Mouse (Mus musculus) erythroblast, embryonic 14.5 days (primary cell): ENCODE measurements around the gene Gm20481. TPM values are rescaled to one million over a fixed set of nuclear protein-coding genes. Genes with fewer than 3 reads are reported as not detected.
A peak's percentile ranks its signal among the peaks of the same experiment; 100 is the strongest.
"Not testable (repeated sequence)": the region's sequence is repeated elsewhere in the genome, so short reads cannot be mapped to it uniquely, and the experiment has no call there.

Source experiments
- H3K27me3 ChIP-seq: 2 replicates; pipeline ENCODE4 v1.6.1; 2012; ENCODE audit warnings: inconsistent platforms; ENCODE audit not compliant: control insufficient read depth
- H3K36me3 ChIP-seq: 2 replicates; pipeline ENCODE4 v1.6.1; 2012; ENCODE audit warnings: mild to moderate bottlenecking, inconsistent platforms; ENCODE audit not compliant: control insufficient read depth
- H3K4me1 ChIP-seq: 2 replicates; pipeline ENCODE4 v1.6.1; 2012; ENCODE audit warnings: inconsistent platforms; ENCODE audit not compliant: control insufficient read depth
- H3K4me3 ChIP-seq: replicated peaks from 2 replicates; pipeline ENCODE3; 2012; ENCODE audit warnings: moderate library complexity, mild to moderate bottlenecking, inconsistent platforms
- H3K9me3 ChIP-seq: 2 replicates; pipeline ENCODE4 v1.6.1; 2012; ENCODE audit warnings: low read length, inconsistent platforms, mixed read lengths; ENCODE audit not compliant: control insufficient read depth
- GATA1 ChIP-seq: IDR thresholded peaks from 2 replicates; pipeline ENCODE4 v1.6.1; 2012; ENCODE audit warnings: low read length, inconsistent platforms, mixed read lengths
- TAL1 ChIP-seq: IDR thresholded peaks from 3 replicates; pipeline ENCODE4 v1.6.1; 2012; ENCODE audit warnings: low read length, inconsistent platforms, mixed read lengths
- polyA plus RNA-seq: library from polyadenylated mRNA; stranded (reverse); fragments of >175 nt; gene quantifications from 2 replicates; pipeline ENCODE4 v1.2.3, GENCODE M21; 2012

Gene Gm20481
- polyA plus RNA-seq, 1 experiment, result not detected

GRCm38 (mm10) chr17:34975581-34976492 lies 6.1 kb downstream of the Gm20481 start:
- no peak for TF ChIP-seq TAL1
- TF ChIP-seq GATA1, result no peak
- peaks cover 25% of the 10 kb centered on the region for H3K27me3 ChIP-seq

DNA sequence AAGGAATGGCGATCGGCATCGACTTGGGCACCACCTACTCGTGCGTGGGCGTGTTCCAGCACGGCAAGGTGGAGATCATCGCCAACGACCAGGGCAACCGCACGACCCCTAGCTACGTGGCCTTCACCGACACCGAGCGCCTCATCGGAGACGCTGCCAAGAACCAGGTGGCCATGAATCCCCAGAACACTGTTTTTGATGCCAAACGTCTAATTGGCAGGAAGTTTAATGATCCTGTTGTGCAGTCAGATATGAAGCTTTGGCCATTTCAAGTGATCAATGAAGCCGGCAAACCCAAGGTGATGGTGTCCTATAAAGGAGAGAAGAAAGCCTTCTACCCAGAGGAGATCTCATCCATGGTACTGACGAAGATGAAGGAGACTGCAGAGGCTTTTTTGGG lies 7.3 kb downstream of the Gm20481 start:
- Histone ChIP-seq H3K27me3 (peaks cover 19% of the 10 kb centered on the region), H3K36me3 (peaks cover 6% of the 10 kb centered on the region), H3K4me3 (no peak overlapping the region), H3K4me1 (peaks cover 19% of the 10 kb centered on the region), H3K9me3 (peaks cover 4% of the 10 kb centered on the region; the same call in 1 of the 2 replicates)
- TF ChIP-seq GATA1, result no peak
- TF ChIP-seq TAL1, result no peak

More at GRCm38 (mm10) chr17:34975581-34976492, 6.1 kb downstream of the Gm20481 start:
- peaks cover 6% of the 10 kb centered on the region for H3K36me3 ChIP-seq
- H3K4me1 ChIP-seq, result peaks cover 18% of the 10 kb centered on the region
- peaks cover 4% of the 10 kb centered on the region; the same call in 1 of the 2 replicates for H3K9me3 ChIP-seq
- no peak overlapping the region for H3K4me3 ChIP-seq

DNA sequence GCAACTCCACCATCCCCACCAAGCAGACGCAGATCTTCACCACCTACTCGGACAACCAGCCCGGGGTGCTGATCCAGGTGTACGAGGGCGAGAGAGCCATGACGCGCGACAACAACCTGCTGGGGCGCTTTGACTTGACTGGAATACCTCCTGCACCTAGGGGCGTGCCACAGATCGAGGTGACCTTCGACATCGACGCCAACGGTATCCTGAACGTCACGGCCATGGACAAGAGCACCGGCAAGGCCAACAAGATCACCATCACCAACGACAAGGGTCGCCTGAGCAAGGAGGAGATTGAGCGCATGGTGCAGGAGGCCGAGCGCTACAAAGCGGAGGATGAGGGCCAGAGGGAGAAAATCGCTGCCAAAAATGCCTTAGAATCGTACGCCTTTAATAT lies 8.5 kb downstream of the Gm20481 start:
- Histone ChIP-seq H3K36me3 (peaks cover 6% of the 10 kb centered on the region), H3K27me3 (peaks cover 8% of the 10 kb centered on the region), H3K9me3 (peaks cover 4% of the 10 kb centered on the region; the same call in 1 of the 2 replicates), H3K4me1 (peaks cover 22% of the 10 kb centered on the region), H3K4me3 (no peak overlapping the region)
- TF ChIP-seq TAL1, result no peak
- TF ChIP-seq GATA1, result no peak

DNA sequence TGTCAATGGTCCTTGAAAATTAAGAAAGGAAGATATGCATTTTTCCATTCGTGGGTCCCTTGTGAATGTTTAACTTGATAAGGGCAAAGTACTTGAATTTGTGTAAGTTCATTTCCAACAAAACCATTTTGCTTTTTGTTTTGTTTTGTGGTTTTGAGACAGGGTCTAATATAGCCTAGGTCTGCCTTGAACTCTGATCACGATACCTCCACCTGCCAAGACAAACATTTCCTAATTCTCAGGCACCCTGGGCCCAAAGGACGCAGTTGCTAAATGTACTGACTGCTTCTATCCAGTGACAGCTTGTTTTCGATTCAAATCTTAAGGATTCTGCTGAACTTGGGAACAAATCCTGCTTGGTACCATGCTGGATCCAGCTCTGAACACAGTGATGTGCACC lies 9.9 kb downstream of the Gm20481 start:
- Histone ChIP-seq H3K36me3 (peaks cover 12% of the 10 kb centered on the region), H3K27me3 (no peaks in the 10 kb centered on the region), H3K9me3 (peaks cover 4% of the 10 kb centered on the region; the same call in 1 of the 2 replicates), H3K4me1 (peaks cover 28% of the 10 kb centered on the region), H3K4me3 (no peak overlapping the region)
- TF ChIP-seq GATA1 (no peak), TAL1 (no peak)

DNA sequence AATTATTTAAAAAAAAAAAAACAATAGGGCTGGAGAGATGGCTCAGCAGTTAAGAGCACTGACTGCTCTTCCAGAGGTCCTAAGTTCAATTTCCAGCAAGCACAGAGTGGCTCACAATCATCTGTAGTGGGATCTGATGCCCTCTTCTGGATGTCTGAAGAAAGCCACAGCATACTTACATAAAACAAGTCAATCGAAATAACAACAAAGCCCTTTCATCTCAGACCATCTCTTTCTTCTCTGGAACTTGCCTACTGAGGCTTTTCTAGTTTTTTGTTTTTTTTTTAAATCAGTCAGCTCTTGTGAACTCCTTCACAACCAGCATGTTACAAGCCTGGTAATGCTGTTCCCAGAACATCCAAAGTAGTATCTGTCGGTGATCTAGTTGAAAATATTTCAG lies 10.9 kb downstream of the Gm20481 start:
- Histone ChIP-seq H3K4me3 (peak overlapping the region; percentile 98), H3K9me3 (peaks cover 4% of the 10 kb centered on the region; the same call in 1 of the 2 replicates), H3K27me3 (no peaks in the 10 kb centered on the region), H3K4me1 (peaks cover 34% of the 10 kb centered on the region), H3K36me3 (peaks cover 22% of the 10 kb centered on the region)
- TF ChIP-seq TAL1 (no peak), GATA1 (no peak)

- Histone ChIP-seq H3K4me1 (peaks cover 34% of the 10 kb centered on the region), H3K4me3 (peak within 1 kb of the TSS; percentile 98), H3K36me3 (peaks cover 33% of the 10 kb centered on the region), H3K27me3 (no peaks in the 10 kb centered on the region), H3K9me3 (peaks cover 4% of the 10 kb centered on the region; the same call in 1 of the 2 replicates)
- no peak for TF ChIP-seq TAL1
- no peak for TF ChIP-seq GATA1
These were observed 12.0 kb downstream of the Gm20481 start, which contains the start of gene Lsm2 for GRCm38 (mm10) chr17:34981690-34982180. Lsm2 (plus strand) TSS chr17:34981862.

- H3K4me3 ChIP-seq, result peak overlapping the region; percentile 98
- H3K27me3 ChIP-seq, result no peaks in the 10 kb centered on the region
- H3K4me1 ChIP-seq, result peaks cover 34% of the 10 kb centered on the region
- peaks cover 3% of the 10 kb centered on the region; the same call in 1 of the 2 replicates for H3K9me3 ChIP-seq
- TF ChIP-seq TAL1, result no peak
- TF ChIP-seq GATA1, result no peak
- peaks cover 37% of the 10 kb centered on the region for H3K36me3 ChIP-seq
These were observed 12.6 kb downstream of the Gm20481 start for GRCm38 (mm10) chr17:34982328-34982727.

- H3K36me3 ChIP-seq, result peaks cover 51% of the 10 kb centered on the region
- no peak for TF ChIP-seq TAL1
- H3K9me3 ChIP-seq, result no peaks in the 10 kb centered on the region
- peaks cover 34% of the 10 kb centered on the region for H3K4me1 ChIP-seq
- H3K27me3 ChIP-seq, result no peaks in the 10 kb centered on the region
- no peak overlapping the region for H3K4me3 ChIP-seq
These were observed 14.5 kb downstream of the Gm20481 start for GRCm38 (mm10) chr17:34984218-34984617.

GRCm38 (mm10) chr17:34994751-34995150 lies 25.0 kb downstream of the Gm20481 start:
- Histone ChIP-seq H3K4me3 (no peak overlapping the region), H3K27me3 (no peaks in the 10 kb centered on the region), H3K9me3 (no peaks in the 10 kb centered on the region), H3K36me3 (peaks cover 77% of the 10 kb centered on the region), H3K4me1 (peaks cover 40% of the 10 kb centered on the region)
- no peak for TF ChIP-seq GATA1
- no peak for TF ChIP-seq TAL1

- Histone ChIP-seq H3K36me3 (peaks cover 75% of the 10 kb centered on the region), H3K4me1 (peaks cover 43% of the 10 kb centered on the region)
- H3K9me3 ChIP-seq, H3K4me3 ChIP-seq, H3K27me3 ChIP-seq: not testable (repeated sequence)
These were observed 25.5 kb downstream of the Gm20481 start for GRCm38 (mm10) chr17:34995192-34995591.

DNA sequence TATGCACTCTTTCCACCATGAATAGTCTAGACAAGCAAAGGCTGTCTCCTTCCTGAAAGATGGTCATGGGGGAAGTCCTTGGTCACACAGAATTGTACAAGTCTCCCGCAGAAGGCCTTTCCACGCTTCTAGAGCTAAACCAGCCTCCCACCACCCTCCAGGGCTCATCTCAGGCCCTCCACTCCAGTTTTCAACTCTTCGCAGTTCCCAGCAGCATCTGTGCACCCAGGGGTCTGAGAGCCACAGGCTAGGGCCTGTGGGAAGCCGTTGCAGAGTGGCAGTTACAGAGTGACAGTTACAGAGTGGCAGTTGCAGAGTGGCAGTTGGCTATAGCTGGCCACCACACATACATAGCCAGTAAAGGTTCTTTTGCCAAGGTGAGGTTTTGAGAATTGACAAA lies 26.2 kb downstream of the Gm20481 start:
- H3K36me3 ChIP-seq, result peaks cover 69% of the 10 kb centered on the region
- not testable (repeated sequence) for H3K27me3 ChIP-seq, H3K9me3 ChIP-seq, H3K4me3 ChIP-seq
- peaks cover 43% of the 10 kb centered on the region for H3K4me1 ChIP-seq
